In genomic region chr1:162469752-162470280, GRCm38 (mm10) we compare ENCODE assay signal across 24 mouse cellular contexts. TPM values are rescaled to one million over a fixed set of nuclear protein-coding genes. Genes with fewer than 3 reads are reported as not detected.
DNase-seq lines count a peak whose midpoint lies in the region; ATAC-seq and TF ChIP-seq lines count a peak whose summit lies in the region.
"Had no signal": no experiment of that assay in that cellular context is flagged by ENCODE, and none has a peak within 500 bp of the region (broad histone marks: within the 10 kb centered on the region; RNA-seq: fewer than 3 reads in every experiment).

No protein-coding gene starts in this region.

- H3K9me3 ChIP-seq in heart, embryonic 10.5 days: no peaks in the 10 kb centered on the region
- no peaks in the 10 kb centered on the region for H3K9me3 ChIP-seq in kidney, postnatal 0 days (replicated peaks; ENCODE audit: low read length)
- H3K9me3 ChIP-seq: embryonic facial prominence, embryonic 13.5 days; forebrain, embryonic 12.5 days; limb, embryonic 13.5 days; liver, embryonic 12.5 days; stomach, embryonic 15.5 days had no signal

- WGBS in heart, embryonic 10.5 days: 54% methylated on average over 2 of the region's 2 CpGs
- 29% methylated on average over 2 of the region's 2 CpGs for WGBS in kidney, postnatal 0 days

- H3K27ac ChIP-seq in heart, embryonic 10.5 days: no peak overlapping the region
- no peak overlapping the region for H3K27ac ChIP-seq in kidney, postnatal 0 days
- peak overlapping the region; percentile 42 for H3K27ac ChIP-seq in testis, adult 2 months (ENCODE audit: control insufficient read depth, insufficient read depth, low read depth, low read length)
- H3K27ac ChIP-seq: embryonic facial prominence, embryonic 13.5 days; forebrain, embryonic 12.5 days; hindbrain, postnatal 0 days; limb, embryonic 13.5 days; liver, embryonic 12.5 days; stomach, embryonic 15.5 days had no signal

- no peak overlapping the region for H3K4me3 ChIP-seq in heart, embryonic 10.5 days
- H3K4me3 ChIP-seq in kidney, postnatal 0 days (replicated peaks; ENCODE audit: low read depth, low read length): no peak overlapping the region
- no peak overlapping the region for H3K4me3 ChIP-seq in testis, adult 2 months (ENCODE audit: control insufficient read depth, low read depth, low read length)
- H3K4me3 ChIP-seq: embryonic facial prominence, embryonic 13.5 days; erythroblast, embryonic 14.5 days; forebrain, embryonic 12.5 days; limb, embryonic 13.5 days; liver, embryonic 12.5 days; stomach, embryonic 15.5 days had no signal

- TF ChIP-seq POLR2A in testis, adult 2 months (IDR thresholded peaks at IDR 0.05; ENCODE audit: control insufficient read depth, low read depth, low read length): no peak

- no peak overlapping the region for H3K9ac ChIP-seq in kidney, postnatal 0 days (ENCODE audit: low read depth, low read length)
- H3K9ac ChIP-seq: embryonic facial prominence, embryonic 13.5 days; forebrain, embryonic 12.5 days; limb, embryonic 13.5 days; liver, embryonic 12.5 days; stomach, embryonic 15.5 days had no signal

- no peak for TF ChIP-seq CTCF in kidney, postnatal 0 days (IDR thresholded peaks at IDR 0.05; ENCODE audit: low read depth)
- TF ChIP-seq CTCF in testis, adult 2 months (IDR thresholded peaks at IDR 0.05; ENCODE audit: control insufficient read depth, insufficient read depth, insufficient replicate concordance, low read depth, low read length): no peak

- H3K4me1 ChIP-seq in heart, embryonic 10.5 days: no peaks in the 10 kb centered on the region
- H3K4me1 ChIP-seq in kidney, postnatal 0 days (replicated peaks; ENCODE audit: insufficient read depth, low read length): no peaks in the 10 kb centered on the region
- H3K4me1 ChIP-seq in testis, adult 2 months (ENCODE audit: control insufficient read depth, insufficient read depth, low read length): no peaks in the 10 kb centered on the region; the same call in 1 of the 2 replicates
- H3K4me1 ChIP-seq: embryonic facial prominence, embryonic 13.5 days; limb, embryonic 13.5 days; liver, embryonic 12.5 days; stomach, embryonic 15.5 days had no signal

- no peaks in the 10 kb centered on the region for H3K36me3 ChIP-seq in heart, embryonic 10.5 days
- H3K36me3 ChIP-seq in kidney, postnatal 0 days (ENCODE audit: insufficient read depth, low read length): no peaks in the 10 kb centered on the region
- H3K36me3 ChIP-seq in testis, adult 2 months (ENCODE audit: control insufficient read depth, insufficient read depth, low read length): no peaks in the 10 kb centered on the region
- H3K36me3 ChIP-seq: embryonic facial prominence, embryonic 13.5 days; forebrain, embryonic 12.5 days; limb, embryonic 13.5 days; liver, embryonic 12.5 days; stomach, embryonic 15.5 days had no signal

- no peak for ATAC-seq in kidney, postnatal 0 days (replicated peaks; ENCODE audit: low FRiP score, low read depth)
- ATAC-seq: hindbrain, postnatal 0 days; intestine, embryonic 16.5 days; liver, embryonic 12.5 days had no signal

- H3K4me2 ChIP-seq in kidney, postnatal 0 days (ENCODE audit: low read length): no peak overlapping the region
- H3K4me2 ChIP-seq: embryonic facial prominence, embryonic 13.5 days; forebrain, embryonic 12.5 days; limb, embryonic 13.5 days; liver, embryonic 12.5 days; midbrain, embryonic 11.5 days; stomach, embryonic 15.5 days had no signal

- peak; percentile 10 for DNase-seq in adrenal gland, postnatal 10 days
- DNase-seq in adrenal gland, adult 8-10 months: no peak
- DNase-seq in heart, adult 18-20 months: peak; percentile 7 to 27
- DNase-seq in heart, embryonic 10.5 days (ENCODE audit: low spot score): no peak
- DNase-seq in kidney, postnatal 0 days (ENCODE audit: low spot score): peak; percentile 53
- DNase-seq in kidney, adult 11 months: no peak
- DNase-seq in frontal cortex, postnatal 36 days (ENCODE audit: low spot score in 2 of 2): no peak
- DNase-seq: cerebellum, adult 2 months; cerebellum, postnatal 36 days; embryo, embryonic 11 days; layer of hippocampus, postnatal 36 days; lung, adult 18-20 months; lung, postnatal 10 days had no signal

- peaks cover 6% of the 10 kb centered on the region; the same call in 1 of the 2 replicates for H3K27me3 ChIP-seq in heart, embryonic 10.5 days (ENCODE audit: insufficient read depth, poor library complexity, severe bottlenecking)
- no peaks in the 10 kb centered on the region for H3K27me3 ChIP-seq in kidney, postnatal 0 days (ENCODE audit: insufficient read depth, low read length)
- no peaks in the 10 kb centered on the region for H3K27me3 ChIP-seq in testis, adult 2 months (ENCODE audit: control insufficient read depth, insufficient read depth, low read length)
- H3K27me3 ChIP-seq: stomach, embryonic 15.5 days had no signal

RNA-seq across cellular contexts. Expression of gene Dnm3, which starts 8.0 kb away (rescaled TPM):
- total RNA-seq in adrenal gland, postnatal 10 days (2021): 10 to 100 TPM in 1 of 2 experiments, 1 to 10 TPM in 1; 7.5 to 10.3 TPM
- 10 to 100 TPM; 13.8 to 48.5 (median 27.9) TPM for total RNA-seq in adrenal gland, adult 8-10 months (2022)
- 1 to 10 TPM; 4.7 to 6.1 TPM for total RNA-seq in heart, adult 18-20 months (2021)
- polyA plus RNA-seq in heart, embryonic 10.5 days (2016; fragmentation: Nextera tagmentation; extraction: Ambion mirVana): 1.2 and 3.6 TPM in 2 replicates
- 8.3 and 9.6 TPM in 2 replicates for polyA plus RNA-seq in kidney, postnatal 0 days (2015; fragmentation: Nextera tagmentation; extraction: Ambion mirVana)
- 13.2 and 13.8 TPM in 2 replicates for polyA plus RNA-seq in testis, adult 2 months (2012; rRNA removed)
- total RNA-seq: megakaryocyte progenitor cell, adult 5-6 weeks had no signal

Comparison
In these comparisons a context has a peak if more than half of its experiments do, and no peak if none do; other contexts are left out.
1. DNase-seq: peak in adrenal gland, postnatal 10 days (single experiment), heart, adult 18-20 months (2 of 2) and kidney, postnatal 0 days (single experiment); none in adrenal gland, adult 8-10 months (single experiment), heart, embryonic 10.5 days (single experiment), kidney, adult 11 months (single experiment) and frontal cortex, postnatal 36 days (0 of 2).